Mouse (Mus musculus) heart, adult 2 months (tissue): ENCODE data around the gene Khdc4.

ENCODE experiments used
- EP300 ChIP-seq: fragments of 200-500 bp; IDR thresholded peaks from 2 replicates; pipeline ENCODE4 v1.6.1; 2011; ENCODE audit warnings: low read depth, low read length, control low read depth; ENCODE audit not compliant: insufficient read depth
- POLR2A ChIP-seq: fragments of 200-500 bp; IDR thresholded peaks from 2 replicates; pipeline ENCODE4 v1.6.1; 2011; ENCODE audit warnings: mild to moderate bottlenecking, low read depth, low read length, control low read depth; ENCODE audit not compliant: insufficient read depth

GRCm38 (mm10) chr3:88689079-88689478, 3.5 kb downstream of the Khdc4 start:
- TF ChIP-seq EP300, result no peak
- TF ChIP-seq POLR2A, result no peak
